In genomic region chr10:79116125-79116849, GRCm38 (mm10) we compare ENCODE assay signal across 8 mouse cellular contexts. TPM values are rescaled to one million over a fixed set of nuclear protein-coding genes. Genes with fewer than 3 reads are reported as not detected.
A peak's percentile ranks its signal among the peaks of the same experiment; 100 is the strongest.
DNase-seq lines count a peak whose midpoint lies in the region; ATAC-seq and TF ChIP-seq lines count a peak whose summit lies in the region.

No protein-coding gene starts in this region.

- H3K9ac ChIP-seq in heart, embryonic 11.5 days (ENCODE audit: low read depth, low read length) = no peak overlapping the region
- H3K9ac ChIP-seq in liver, adult 2 months (ENCODE audit: low read depth, low read length) = no peak overlapping the region
- H3K9ac ChIP-seq in neural tube, embryonic 11.5 days (ENCODE audit: low read length) = no peak overlapping the region

- H3K4me3 ChIP-seq in heart, embryonic 11.5 days (ENCODE audit: low read depth, low read length) = no peak overlapping the region
- H3K4me3 ChIP-seq in liver, adult 2 months (ENCODE audit: insufficient read depth, low read depth, low read length) = no peak overlapping the region
- H3K4me3 ChIP-seq in neural tube, embryonic 11.5 days (ENCODE audit: low read depth, low read length) = no peak overlapping the region

- peak; percentile 43 to 47 for DNase-seq in B cell, adult 2 months
- peak; percentile 76 for DNase-seq in ZHBTc4 (ENCODE audit: low read depth, low spot score)
- peak; percentile 90 for DNase-seq in embryo, embryonic 10.5 days (ENCODE audit: low spot score)
- DNase-seq in kidney, adult 9 months = peak; percentile 57
- peak; percentile 59 for DNase-seq in liver, adult 2 months (ENCODE audit: extremely low read depth, low read depth, low spot score)
- peak; percentile 60 for DNase-seq in neural tube, embryonic 11.5 days (ENCODE audit: low spot score)
- DNase-seq in urinary bladder, postnatal 36 days (ENCODE audit: low spot score in 2 of 2) = peak; percentile 5 to 21

- 26% methylated on average over 4 of the region's 4 CpGs for WGBS in heart, embryonic 11.5 days (ENCODE audit: insufficient replicate concordance)
- 36% methylated on average over 4 of the region's 4 CpGs for WGBS in liver, adult 2 months
- 53% methylated on average over 4 of the region's 4 CpGs for WGBS in neural tube, embryonic 11.5 days

- TF ChIP-seq POLR2A in liver, adult 2 months (IDR thresholded peaks at IDR 0.05; ENCODE audit: extremely low read depth, insufficient read depth, low read length) = no peak

- ATAC-seq in heart, embryonic 11.5 days (replicated peaks; ENCODE audit: insufficient number of reproducible peaks, low FRiP score, low TSS enrichment) = 0 out of 2 replicates have a peak, but pooled peaks have one; percentile 65
- peak; percentile 72 for ATAC-seq in neural tube, embryonic 11.5 days (ENCODE audit: insufficient read depth, low FRiP score, low TSS enrichment)

- no peaks in the 10 kb centered on the region for H3K27me3 ChIP-seq in heart, embryonic 11.5 days (ENCODE audit: control insufficient read depth, insufficient read depth, low read length)
- no peaks in the 10 kb centered on the region for H3K27me3 ChIP-seq in liver, adult 2 months (ENCODE audit: control insufficient read depth, insufficient read depth, low read length)
- H3K27me3 ChIP-seq in neural tube, embryonic 11.5 days (ENCODE audit: control insufficient read depth, insufficient read depth, low read length) = no peaks in the 10 kb centered on the region

- H3K9me3 ChIP-seq in heart, embryonic 11.5 days (replicated peaks; ENCODE audit: control insufficient read depth, low read length) = no peaks in the 10 kb centered on the region
- no peaks in the 10 kb centered on the region for H3K9me3 ChIP-seq in neural tube, embryonic 11.5 days (ENCODE audit: control insufficient read depth, low read length)

- no peaks in the 10 kb centered on the region for H3K4me1 ChIP-seq in heart, embryonic 11.5 days (ENCODE audit: control insufficient read depth, insufficient read depth, low read length)
- no peaks in the 10 kb centered on the region for H3K4me1 ChIP-seq in liver, adult 2 months (ENCODE audit: control insufficient read depth, insufficient read depth, low read length)
- H3K4me1 ChIP-seq in neural tube, embryonic 11.5 days (ENCODE audit: control insufficient read depth, insufficient read depth, low read length) = no peaks in the 10 kb centered on the region

- no peak overlapping the region for H3K27ac ChIP-seq in heart, embryonic 11.5 days (ENCODE audit: low read depth, low read length)
- no peak overlapping the region for H3K27ac ChIP-seq in liver, adult 2 months (replicated peaks; ENCODE audit: insufficient read depth, low read depth, low read length)
- no peak overlapping the region for H3K27ac ChIP-seq in neural tube, embryonic 11.5 days (ENCODE audit: low read depth, low read length)

- no peaks in the 10 kb centered on the region for H3K36me3 ChIP-seq in heart, embryonic 11.5 days (ENCODE audit: control insufficient read depth, insufficient read depth, low read length)
- H3K36me3 ChIP-seq in liver, adult 2 months (ENCODE audit: control insufficient read depth, insufficient read depth, low read length) = no peaks in the 10 kb centered on the region
- no peaks in the 10 kb centered on the region for H3K36me3 ChIP-seq in neural tube, embryonic 11.5 days (ENCODE audit: control insufficient read depth, insufficient read depth, low read length)

- no peaks in the 10 kb centered on the region for H3K79me2 ChIP-seq in liver, adult 2 months (ENCODE audit: control insufficient read depth, insufficient read depth, low read length)

- no peak overlapping the region for H3K4me2 ChIP-seq in heart, embryonic 11.5 days
- no peak overlapping the region for H3K4me2 ChIP-seq in neural tube, embryonic 11.5 days (ENCODE audit: low read depth)

- TF ChIP-seq CTCF in liver, adult 2 months (IDR thresholded peaks at IDR 0.05; ENCODE audit: low read depth, low read length) = no peak

RNA-seq across cellular contexts. Expression of gene 2610008E11Rik, which starts 18.9 kb away (rescaled TPM):
- 18.2 and 20.2 TPM in 2 replicates for polyA plus RNA-seq in heart, embryonic 11.5 days (2014; fragmentation: Nextera tagmentation; extraction: Ambion mirVana)
- 12.1 and 13.8 TPM in 2 replicates for total RNA-seq in liver, adult 2 months (2014; rRNA removed)
- 0.67 and 0.75 TPM in 2 replicates for polyA plus RNA-seq in liver, adult 2 months (2012; rRNA removed)
- 42.8 and 43.7 TPM in 2 replicates for polyA plus RNA-seq in neural tube, embryonic 11.5 days (2014; fragmentation: Nextera tagmentation; extraction: Ambion mirVana)

RNA-seq across cellular contexts. Expression of gene Vmn2r80, which starts 32.3 kb away (rescaled TPM):
- polyA plus RNA-seq in heart, embryonic 11.5 days (2014; fragmentation: Nextera tagmentation; extraction: Ambion mirVana) = not detected in 2 replicates
- not detected in 2 replicates for total RNA-seq in liver, adult 2 months (2014; rRNA removed)
- polyA plus RNA-seq in liver, adult 2 months (2012; rRNA removed) = not detected in 2 replicates
- polyA plus RNA-seq in neural tube, embryonic 11.5 days (2014; fragmentation: Nextera tagmentation; extraction: Ambion mirVana) = not detected in 2 replicates

Comparison
In these comparisons a context has a peak if more than half of its experiments do, and no peak if none do; other contexts are left out.
1. DNase-seq: peak in every context shown above with its lines; median percentile 90 in embryo, embryonic 10.5 days; 76 in ZHBTc4; 60 in neural tube, embryonic 11.5 days; 59 in liver, adult 2 months; 57 in kidney, adult 9 months; 45 in B cell, adult 2 months; 13 in urinary bladder, postnatal 36 days.
2. RNA of gene 2610008E11Rik, which starts 18.9 kb away (polyA plus RNA-seq): 42.8 to 43.7 TPM in neural tube, embryonic 11.5 days and 18.2 to 20.2 TPM in heart, embryonic 11.5 days; 0.67 to 0.75 TPM in liver, adult 2 months; every median in the first group is over 10 times any median in the second.